In the genomic region with DNA sequence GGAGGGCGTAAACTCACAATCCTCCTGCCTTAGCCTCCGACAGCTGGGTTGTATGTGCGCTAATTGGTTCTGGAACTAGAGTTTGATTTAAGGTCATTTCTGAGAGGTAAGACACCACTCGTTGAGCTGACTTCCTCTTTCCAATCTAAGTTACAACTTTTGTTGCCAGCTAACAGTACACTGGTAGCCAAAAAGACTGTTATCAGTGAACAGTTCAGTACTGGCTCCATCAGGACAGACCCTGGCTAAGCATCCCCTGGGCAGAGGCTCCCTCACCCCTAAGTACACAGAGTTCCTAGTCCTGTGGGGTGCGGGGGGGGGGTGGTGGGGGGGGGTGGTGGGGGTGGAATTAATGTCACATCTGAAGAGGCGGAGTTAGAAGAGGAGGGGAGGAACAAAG, we compare ENCODE assay signal across 27 mouse cellular contexts. TPM values are rescaled to one million over a fixed set of nuclear protein-coding genes. Genes with fewer than 3 reads are reported as not detected.
DNase-seq lines count a peak whose midpoint lies in the region; ATAC-seq and TF ChIP-seq lines count a peak whose summit lies in the region.
"Had no signal": no experiment of that assay in that cellular context is flagged by ENCODE, and none has a peak within 500 bp of the region (broad histone marks: within the 10 kb centered on the region; RNA-seq: fewer than 3 reads in every experiment).

No protein-coding gene starts in this region.

- peak; percentile 49 for DNase-seq in kidney, postnatal 0 days (ENCODE audit: low spot score)
- DNase-seq in A20 (ENCODE audit: low read depth, low spot score): peak; percentile 50
- DNase-seq in spleen, postnatal 4 days (ENCODE audit: low spot score in 2 of 2): no peak
- no peak for DNase-seq in right cerebral cortex, postnatal 14 days
- DNase-seq: adrenal gland, postnatal 36 days; cerebellum, adult 9-11 months; forebrain, postnatal 0 days; gastrocnemius, postnatal 14 days; heart, postnatal 36 days; kidney, adult 8-10 months; kidney, postnatal 25 days; lung, adult 18-20 months; lung, postnatal 10 days had no signal

- no peak for ATAC-seq in kidney, postnatal 0 days (replicated peaks; ENCODE audit: low FRiP score, low read depth)
- no peak for ATAC-seq in kidney, embryonic 15.5 days (replicated peaks; ENCODE audit: low FRiP score)
- ATAC-seq in common myeloid progenitor, adult 5-6 weeks (replicated peaks; ENCODE audit: low read depth, poor library complexity, severe bottlenecking): peak; percentile 54
- ATAC-seq in activated CD4-positive, CD25-positive, alpha-beta regulatory T cell, adult 4 months: no peak
- ATAC-seq: forebrain, postnatal 0 days; hindbrain, embryonic 16.5 days; intestine, embryonic 15.5 days; liver, embryonic 12.5 days had no signal

- H3K4me3 ChIP-seq in kidney, postnatal 0 days (replicated peaks; ENCODE audit: low read depth, low read length): no peak overlapping the region
- H3K4me3 ChIP-seq in kidney, embryonic 15.5 days (replicated peaks): no peak overlapping the region
- H3K4me3 ChIP-seq in ES-Bruce4 (ENCODE audit: low read depth, low read length): no peak overlapping the region
- H3K4me3 ChIP-seq: heart, embryonic 13.5 days; intestine, embryonic 15.5 days; layer of hippocampus, adult 2 months; liver, embryonic 12.5 days; midbrain, embryonic 12.5 days had no signal

- TF ChIP-seq EP300 in ES-Bruce4 (IDR thresholded peaks at IDR 0.05; ENCODE audit: insufficient read depth, low read depth, low read length): no peak

- TF ChIP-seq CTCF in kidney, postnatal 0 days (IDR thresholded peaks at IDR 0.05; ENCODE audit: low read depth): no peak
- TF ChIP-seq CTCF in ES-Bruce4 (IDR thresholded peaks at IDR 0.05; ENCODE audit: low read depth, low read length): no peak

- no peak overlapping the region for H3K9ac ChIP-seq in kidney, postnatal 0 days (ENCODE audit: low read depth, low read length)
- H3K9ac ChIP-seq in kidney, embryonic 15.5 days: no peak overlapping the region
- H3K9ac ChIP-seq in ES-Bruce4 (ENCODE audit: low read depth, poor library complexity, severe bottlenecking): no peak overlapping the region
- H3K9ac ChIP-seq: forebrain, postnatal 0 days; heart, embryonic 13.5 days; intestine, embryonic 15.5 days; liver, embryonic 12.5 days; midbrain, embryonic 12.5 days had no signal

- no peaks in the 10 kb centered on the region for H3K27me3 ChIP-seq in kidney, postnatal 0 days (ENCODE audit: insufficient read depth, low read length)
- H3K27me3 ChIP-seq in kidney, embryonic 15.5 days: no peaks in the 10 kb centered on the region
- H3K27me3 ChIP-seq in ES-Bruce4 (ENCODE audit: control insufficient read depth, insufficient read depth, low read length, poor library complexity, severe bottlenecking): no peaks in the 10 kb centered on the region
- H3K27me3 ChIP-seq: heart, embryonic 13.5 days; intestine, embryonic 15.5 days; liver, embryonic 12.5 days; midbrain, embryonic 12.5 days had no signal

- whole genome bisulfite sequencing in kidney, postnatal 0 days: 46% methylated on average over 6 of the region's 6 CpGs
- WGBS in kidney, embryonic 15.5 days: 52% methylated on average over 6 of the region's 6 CpGs

- H3K4me2 ChIP-seq in kidney, postnatal 0 days (ENCODE audit: low read length): no peak overlapping the region
- no peak overlapping the region for H3K4me2 ChIP-seq in kidney, embryonic 15.5 days
- H3K4me2 ChIP-seq: heart, embryonic 13.5 days; intestine, embryonic 15.5 days; liver, embryonic 12.5 days; midbrain, embryonic 12.5 days had no signal

- H3K9me3 ChIP-seq in kidney, postnatal 0 days (replicated peaks; ENCODE audit: low read length): no peaks in the 10 kb centered on the region
- H3K9me3 ChIP-seq in kidney, embryonic 15.5 days (replicated peaks): no peaks in the 10 kb centered on the region
- H3K9me3 ChIP-seq in ES-Bruce4 (replicated peaks; ENCODE audit: control insufficient read depth, insufficient read depth, low read length, poor library complexity, severe bottlenecking): no peaks in the 10 kb centered on the region
- H3K9me3 ChIP-seq: heart, embryonic 13.5 days; intestine, embryonic 15.5 days; liver, embryonic 12.5 days; midbrain, embryonic 12.5 days had no signal

- no peak for TF ChIP-seq POLR2A in ES-Bruce4 (IDR thresholded peaks at IDR 0.05; ENCODE audit: insufficient read depth, low read length)

- H3K4me1 ChIP-seq in kidney, postnatal 0 days (replicated peaks; ENCODE audit: insufficient read depth, low read length): peaks cover 9% of the 10 kb centered on the region; the same call in 1 of the 2 replicates
- peaks cover 40% of the 10 kb centered on the region for H3K4me1 ChIP-seq in kidney, embryonic 15.5 days
- peaks cover 2% of the 10 kb centered on the region for H3K4me1 ChIP-seq in ES-Bruce4 (ENCODE audit: control insufficient read depth, insufficient read depth, low read length)

- no peak overlapping the region for H3K27ac ChIP-seq in kidney, postnatal 0 days
- no peak overlapping the region for H3K27ac ChIP-seq in kidney, embryonic 15.5 days
- H3K27ac ChIP-seq in ES-Bruce4 (ENCODE audit: insufficient read depth, low read length): peak overlapping the region; percentile 34
- H3K27ac ChIP-seq: heart, embryonic 13.5 days; intestine, embryonic 15.5 days; layer of hippocampus, adult 2 months; liver, embryonic 12.5 days; midbrain, embryonic 12.5 days had no signal

- H3K36me3 ChIP-seq in kidney, postnatal 0 days (ENCODE audit: insufficient read depth, low read length): 0 out of 2 replicates have a peak, but pooled peaks cover 2% of the 10 kb centered on the region
- peaks cover 5% of the 10 kb centered on the region; the same call in 1 of the 2 replicates for H3K36me3 ChIP-seq in kidney, embryonic 15.5 days
- no peaks in the 10 kb centered on the region for H3K36me3 ChIP-seq in ES-Bruce4 (ENCODE audit: control insufficient read depth, insufficient read depth, low read length, poor library complexity, severe bottlenecking)

RNA-seq across cellular contexts. Expression of gene Lax1, which starts 21.0 kb away (rescaled TPM):
- polyA plus RNA-seq in kidney, postnatal 0 days (2015; fragmentation: Nextera tagmentation; extraction: Ambion mirVana): 0.58 and 0.61 TPM in 2 replicates
- polyA plus RNA-seq in kidney, embryonic 15.5 days (2015; fragmentation: Nextera tagmentation; extraction: Ambion mirVana): 0.66 and 0.81 TPM in 2 replicates
- 1.4 and 1.5 TPM in 2 replicates for polyA plus RNA-seq in ES-Bruce4 (2011; ENCODE audit: insufficient read depth, insufficient read length, low read depth, missing spikeins)
- total RNA-seq in common myeloid progenitor, adult 5-6 weeks (2017): 1.5 and 7.8 TPM in 2 replicates
- polyA plus RNA-seq in activated CD4-positive, CD25-positive, alpha-beta regulatory T cell, adult 4 months (2017; shearing (Covaris generic)): 100 to 1,000 TPM; 109 to 137 TPM
- polyA plus RNA-seq: hindbrain, embryonic 16.5 days had no signal

RNA-seq across cellular contexts. Expression of gene Gm38394, which starts 49.8 kb away (rescaled TPM):
- 3.5 and 3.8 TPM in 2 replicates for polyA plus RNA-seq in kidney, postnatal 0 days (2015; fragmentation: Nextera tagmentation; extraction: Ambion mirVana)
- 5.1 and 5.3 TPM in 2 replicates for polyA plus RNA-seq in kidney, embryonic 15.5 days (2015; fragmentation: Nextera tagmentation; extraction: Ambion mirVana)
- polyA plus RNA-seq in ES-Bruce4 (2011; ENCODE audit: insufficient read depth, insufficient read length, low read depth, missing spikeins): 79.1 and 81.1 TPM in 2 replicates
- total RNA-seq in common myeloid progenitor, adult 5-6 weeks (2017): 12.5 and 13.7 TPM in 2 replicates
- 1 to 10 TPM; 3.2 to 3.9 TPM for polyA plus RNA-seq in activated CD4-positive, CD25-positive, alpha-beta regulatory T cell, adult 4 months (2017; shearing (Covaris generic))

RNA-seq across cellular contexts. Expression of gene Zbed6, which starts 50.2 kb away (rescaled TPM):
- polyA plus RNA-seq in kidney, postnatal 0 days (2015; fragmentation: Nextera tagmentation; extraction: Ambion mirVana): not detected in 2 replicates
- polyA plus RNA-seq in kidney, embryonic 15.5 days (2015; fragmentation: Nextera tagmentation; extraction: Ambion mirVana): not detected in 2 replicates
- polyA plus RNA-seq in ES-Bruce4 (2011; ENCODE audit: insufficient read depth, insufficient read length, low read depth, missing spikeins): 36.9 and 38.4 TPM in 2 replicates
- total RNA-seq in common myeloid progenitor, adult 5-6 weeks (2017): 15.1 and 22.3 TPM in 2 replicates
- not detected for polyA plus RNA-seq in activated CD4-positive, CD25-positive, alpha-beta regulatory T cell, adult 4 months (2017; shearing (Covaris generic))
- polyA plus RNA-seq: embryonic facial prominence, embryonic 14.5 days; forebrain, postnatal 0 days; heart, embryonic 13.5 days; hindbrain, embryonic 16.5 days; intestine, embryonic 15.5 days; limb, embryonic 11.5 days; liver, embryonic 12.5 days; midbrain, embryonic 12.5 days; neural tube, embryonic 11.5 days; stomach, embryonic 16.5 days had no signal

Comparison
In these comparisons a context has a peak if more than half of its experiments do, and no peak if none do; other contexts are left out.
1. DNase-seq: peak in kidney, postnatal 0 days (single experiment) and A20 (single experiment); none in spleen, postnatal 4 days (0 of 2) and right cerebral cortex, postnatal 14 days (single experiment).
2. RNA of gene Lax1, which starts 21.0 kb away (polyA plus RNA-seq): 109 to 137 TPM in activated CD4-positive, CD25-positive, alpha-beta regulatory T cell, adult 4 months; 1.4 to 1.5 TPM in ES-Bruce4, 0.66 to 0.81 TPM in kidney, embryonic 15.5 days and 0.58 to 0.61 TPM in kidney, postnatal 0 days; every median in the first group is over 10 times any median in the second.
3. RNA of gene Gm38394, which starts 49.8 kb away (polyA plus RNA-seq): 79.1 to 81.1 TPM in ES-Bruce4; 5.1 to 5.3 TPM in kidney, embryonic 15.5 days, 3.2 to 3.9 TPM in activated CD4-positive, CD25-positive, alpha-beta regulatory T cell, adult 4 months and 3.5 to 3.8 TPM in kidney, postnatal 0 days; every median in the first group is over 10 times any median in the second.
4. RNA of gene Zbed6, which starts 50.2 kb away (polyA plus RNA-seq): 36.9 to 38.4 TPM in ES-Bruce4; not detected in kidney, postnatal 0 days, not detected in kidney, embryonic 15.5 days and not detected in activated CD4-positive, CD25-positive, alpha-beta regulatory T cell, adult 4 months; every median in the first group is over 10 times any median in the second.